Mouse (Mus musculus) ES-E14 (cell line): Measurements from ENCODE around the gene Hist1h3f. TPM values are rescaled to one million over a fixed set of nuclear protein-coding genes. Genes with fewer than 3 reads are reported as not detected.
"Not testable (repeated sequence)": the region's sequence is repeated elsewhere in the genome, so short reads cannot be mapped to it uniquely, and the experiment has no call there.

Source experiments
- DNase-seq: peaks from one replicate; pipeline ENCODE4 v3.0.0-alpha.2; 2013; ENCODE audit warnings: low read depth, low spot score
- H3K27ac ChIP-seq: 2 replicates; pipeline ENCODE4 v1.5.1; 2012; ENCODE audit warnings: low read depth, mild to moderate bottlenecking, low read length, moderate library complexity, mixed read lengths; ENCODE audit not compliant: poor library complexity, insufficient read depth, severe bottlenecking
- H3K36me3 ChIP-seq: 2 replicates; pipeline ENCODE4 v1.6.1; 2012; ENCODE audit warnings: mild to moderate bottlenecking, low read length, moderate library complexity, mixed read lengths; ENCODE audit not compliant: control insufficient read depth, poor library complexity, insufficient read depth, severe bottlenecking
- H3K4me1 ChIP-seq, 2 experiments: fragments of 150-350 bp in 1 of 2; sonication (generic) in 1 of 2; 2 replicates each; pipeline ENCODE4 v1.6.1; 2012; ENCODE audit warnings: low read length in 2 of 2, mild to moderate bottlenecking in 1 of 2, mixed read lengths in 1 of 2; ENCODE audit not compliant: control insufficient read depth in 2 of 2, insufficient read depth in 2 of 2, poor library complexity in 1 of 2
- H3K4me3 ChIP-seq, 2 experiments: fragments of 150-350 bp in 1 of 2; sonication (generic) in 1 of 2; 2 replicates each; pipeline ENCODE4 v1.5.1; 2012; ENCODE audit warnings: low read length in 2 of 2, low read depth in 1 of 2, mild to moderate bottlenecking in 1 of 2, mixed read lengths in 1 of 2; ENCODE audit not compliant: insufficient read depth in 1 of 2, poor library complexity in 1 of 2, severe bottlenecking in 1 of 2
- H3K9ac ChIP-seq: 2 replicates; pipeline ENCODE4 v1.6.1; 2012; ENCODE audit warnings: low read depth, mild to moderate bottlenecking, low read length, mixed read lengths; ENCODE audit not compliant: poor library complexity, insufficient read depth, severe bottlenecking
- H3K9me3 ChIP-seq: fragments of 150-350 bp; sonication (generic); 2 replicates; pipeline ENCODE4 v1.6.1; 2012; ENCODE audit warnings: low read depth, mild to moderate bottlenecking, low read length; ENCODE audit not compliant: control insufficient read depth, insufficient read depth
- CHD2 ChIP-seq: IDR thresholded peaks from 2 replicates; pipeline ENCODE4 v1.6.1; 2014; ENCODE audit warnings: mild to moderate bottlenecking, low read depth, low read length, inconsistent platforms
- HCFC1 ChIP-seq: IDR thresholded peaks from 2 replicates; pipeline ENCODE4 v1.6.1; 2012; ENCODE audit warnings: low read length, inconsistent platforms, borderline replicate concordance; ENCODE audit not compliant: insufficient read depth
- MAFK ChIP-seq: IDR thresholded peaks from 2 replicates; pipeline ENCODE4 v1.6.1; 2014; ENCODE audit warnings: mild to moderate bottlenecking, low read depth, low read length, inconsistent platforms; ENCODE audit not compliant: insufficient read depth
- ZC3H11A ChIP-seq: IDR thresholded peaks from 2 replicates; pipeline ENCODE4 v1.6.1; 2012; ENCODE audit warnings: low read depth, mild to moderate bottlenecking, inconsistent platforms, low read length, borderline replicate concordance
- ZNF384 ChIP-seq: IDR thresholded peaks from 2 replicates; pipeline ENCODE4 v1.6.1; 2012; ENCODE audit warnings: low read depth, low read length, inconsistent platforms
- in situ Hi-C, 2 experiments: fragments of 600-800 bp; cut with MboI; formaldehyde crosslinking; loops; one replicate each; pipeline ENCODE4 v1.15.1; 2025; ENCODE audit warnings: low sequenced_read_pairs in 2 of 2, inconsistent platforms in 1 of 2; ENCODE audit not compliant: unreplicated experiment in 2 of 2
- total RNA-seq: library from RNA; depleted of rRNA; stranded (reverse); fragments of 300-350 nt; gene quantifications from 2 replicates; pipeline ENCODE4 v1.2.3, GENCODE M21; 2012

The Hist1h3f gene
- total RNA-seq, 1 experiment, result 289 TPM

DNA sequence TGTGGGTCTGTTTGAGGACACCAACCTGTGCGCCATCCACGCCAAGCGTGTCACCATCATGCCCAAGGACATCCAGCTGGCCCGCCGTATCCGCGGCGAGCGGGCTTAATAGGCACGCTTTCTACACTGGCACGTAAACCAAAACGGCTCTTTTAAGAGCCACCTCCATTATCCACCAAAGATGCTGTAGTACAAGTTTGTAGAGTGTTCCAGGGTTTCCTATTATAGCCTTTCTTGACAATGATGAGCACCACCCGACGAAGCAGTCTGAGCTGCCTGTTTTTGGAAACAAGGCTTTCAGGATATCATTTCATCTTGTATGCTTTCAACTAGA lies 902 bp downstream of the Hist1h3f start:
- in situ Hi-C loops, result loop anchor here in 1 of 2 experiments (25.0 kb wide), 1 partner anchor 1507 kb away; the partner anchor contains the start of genes Hist1h2ag, Hist1h2ah, Hist1h2bj and Hist1h2bk
- Histone ChIP-seq H3K9ac (peak overlapping the region; percentile 74), H3K4me3 (peak overlapping the region; percentile 60 to 73), H3K27ac (peak overlapping the region; percentile 86)
- not testable (repeated sequence) for H3K4me1 ChIP-seq, H3K36me3 ChIP-seq, H3K9me3 ChIP-seq, DNase-seq

DNA sequence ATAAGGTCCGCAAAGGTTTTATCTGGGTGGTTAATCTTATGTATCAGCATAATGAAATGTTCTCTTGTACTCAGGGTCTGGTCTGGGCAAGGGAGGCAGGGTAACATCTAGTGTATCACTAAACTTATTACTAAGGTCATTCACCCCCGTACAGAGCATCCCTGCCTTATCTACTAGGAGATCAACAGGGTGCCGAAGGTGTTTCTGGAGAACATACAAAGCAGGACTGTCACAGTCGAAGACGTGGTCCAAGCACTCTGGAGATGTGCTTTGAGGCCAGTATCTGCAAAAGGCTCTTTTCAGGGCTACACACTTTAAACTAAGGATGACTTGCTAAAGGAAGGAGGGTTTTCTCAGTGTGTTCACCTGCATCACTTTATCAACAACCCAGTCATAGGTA lies 2.8 kb downstream of the Hist1h3f start:
- Histone ChIP-seq H3K4me1 (no peaks in the 10 kb centered on the region; a peak in 1 of 4 replicates), H3K36me3 (no peaks in the 10 kb centered on the region), H3K4me3 (no peak overlapping the region), H3K27ac (no peak overlapping the region), H3K9me3 (no peaks in the 10 kb centered on the region), H3K9ac (no peak overlapping the region)
- in situ Hi-C loops, result loop anchor here in 1 of 2 experiments (25.0 kb wide), 1 partner anchor 1509 kb away; the partner anchor contains the start of genes Hist1h2ag, Hist1h2ah, Hist1h2bj and Hist1h2bk
- no peak for TF ChIP-seq ZC3H11A
- TF ChIP-seq HCFC1, result no peak
- TF ChIP-seq ZNF384, result no peak
- TF ChIP-seq CHD2, result no peak
- TF ChIP-seq MAFK, result no peak
- DNase-seq, result no peak

DNA sequence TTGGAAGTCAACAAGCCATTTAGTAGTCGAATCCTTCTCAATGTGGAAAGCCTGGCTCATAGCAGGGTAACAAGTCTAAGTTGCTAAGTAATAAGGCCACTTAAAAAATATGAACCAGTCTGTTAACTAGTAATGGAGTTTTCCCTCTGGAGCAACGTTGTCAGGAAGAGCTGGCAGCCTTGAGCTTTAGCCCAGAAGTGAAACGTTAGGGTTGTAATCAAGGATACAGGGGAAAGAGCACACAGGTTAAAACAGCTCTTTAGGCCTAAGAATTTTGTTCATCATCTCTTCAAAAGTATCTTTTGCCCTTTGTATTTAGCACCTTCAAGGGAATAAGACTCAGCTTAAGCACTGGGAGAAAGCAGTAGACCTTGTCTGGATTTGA lies 6.9 kb downstream of the Hist1h3f start:
- in situ Hi-C loops, result loop anchor here (10.0 to 25.0 kb wide), 3 partner anchors 194 to 1813 kb away; partner anchors contain the start of genes Hist1h4j (in 2 of the 2), Hist1h2ag (in 1 of the 2), Hist1h2ah (in 1 of the 2) and Hist1h2bb (in 1 of the 2)

DNA sequence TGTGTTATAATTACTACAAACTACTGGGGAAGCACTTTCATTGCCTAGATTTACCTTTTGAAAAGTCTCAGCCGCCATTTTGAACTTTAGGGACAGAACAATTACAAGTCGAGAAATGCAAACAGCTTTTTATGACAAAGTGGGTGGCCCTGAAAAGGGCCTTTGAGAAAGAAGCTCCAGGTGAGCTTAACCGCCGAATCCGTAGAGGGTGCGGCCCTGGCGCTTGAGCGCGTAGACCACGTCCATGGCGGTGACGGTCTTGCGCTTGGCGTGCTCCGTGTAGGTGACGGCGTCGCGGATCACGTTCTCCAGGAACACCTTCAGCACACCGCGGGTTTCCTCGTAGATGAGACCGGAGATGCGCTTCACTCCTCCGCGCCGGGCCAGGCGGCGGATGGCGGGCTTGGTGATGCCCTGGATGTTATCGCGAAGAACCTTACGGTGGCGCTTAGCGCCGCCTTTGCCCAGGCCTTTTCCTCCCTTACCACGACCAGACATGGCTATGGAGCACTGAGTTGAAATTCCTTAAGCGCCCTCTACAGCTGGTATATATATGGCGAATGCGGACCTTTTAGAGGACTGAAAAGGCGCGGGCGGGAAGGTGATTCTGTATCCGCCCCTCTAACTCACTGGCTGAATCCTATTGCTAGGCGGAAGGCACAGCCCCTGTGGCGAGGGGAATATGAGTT lies 7.4 kb downstream of the Hist1h3f start, which contains the start of gene Hist1h4f:
Gene Hist1h4f, minus strand, starts transcription at position 503 of the 689 bp plus-strand sequence.
- not testable (repeated sequence) for H3K9me3 ChIP-seq
- DNase-seq, result peak; percentile 96

More for the DNA sequence above, 6.9 kb downstream of the Hist1h3f start:
- no peak for DNase-seq
- Histone ChIP-seq H3K27ac (peak overlapping the region; percentile 92; the same call in 1 of the 2 replicates), H3K9ac (peak overlapping the region; percentile 84; the same call in 1 of the 2 replicates), H3K36me3 (no peaks in the 10 kb centered on the region), H3K9me3 (no peaks in the 10 kb centered on the region), H3K4me1 (0 out of 4 replicates have a peak, but pooled peaks cover 0 to 2% of the 10 kb centered on the region in 2 experiments), H3K4me3 (peak overlapping the region; percentile 22 to 64)
- TF ChIP-seq MAFK (no peak), ZC3H11A (no peak), HCFC1 (no peak), ZNF384 (no peak)

More for the DNA sequence above, 7.4 kb downstream of the Hist1h3f start, which contains the start of gene Hist1h4f:
- Histone ChIP-seq H3K4me3 (peak within 1 kb of the TSS; percentile 22 to 64), H3K9ac (peak within 1 kb of the TSS; percentile 84), H3K27ac (peak within 1 kb of the TSS; percentile 92)
- not testable (repeated sequence) for H3K4me1 ChIP-seq, H3K36me3 ChIP-seq
- in situ Hi-C loops, result loop anchor here (10.0 to 25.0 kb wide), 3 partner anchors 194 to 1814 kb away; partner anchors contain the start of genes Hist1h4j (in 2 of the 2), Hist1h2ag (in 1 of the 2), Hist1h2ah (in 1 of the 2) and Hist1h2bb (in 1 of the 2)
